Mouse (Mus musculus) adrenal gland, postnatal 36 days (tissue): ENCODE measurements around the gene Patj. TPM values are rescaled to one million over a fixed set of nuclear protein-coding genes. Genes with fewer than 3 reads are reported as not detected.
"Not testable (repeated sequence)": the region's sequence is repeated elsewhere in the genome, so short reads cannot be mapped to it uniquely, and the experiment has no call there.

Experiments used
- DNase-seq, 2 experiments: peaks; one replicate each; pipeline ENCODE4 v3.0.0; 2021; ENCODE audit warnings: mixed read lengths in 1 of 2
- total RNA-seq, 2 experiments: library from RNA; stranded (reverse); gene quantifications; 2 replicates each; pipeline ENCODE4 v1.2.3; 2021

Patj gene
- total RNA-seq, 2 experiments from 2014 or later, result 4.8 to 5.0 TPM

GRCm38 (mm10) chr4:98577275-98577674, 181.7 kb downstream of the Patj start:
- peak; percentile 13 to 25 for DNase-seq

GRCm38 (mm10) chr4:98577957-98578541, 182.5 kb downstream of the Patj start:
- DNase-seq, result no peak

- DNase-seq, result no peak
Observed at GRCm38 (mm10) chr4:98581456-98581855, 185.9 kb downstream of the Patj start.

- no peak for DNase-seq
Observed at GRCm38 (mm10) chr4:98584023-98584422, 188.4 kb downstream of the Patj start.

- no peak for DNase-seq
Observed at GRCm38 (mm10) chr4:98586303-98586702, 190.7 kb downstream of the Patj start.

- no peak for DNase-seq
Observed at GRCm38 (mm10) chr4:98587686-98588085, 192.1 kb downstream of the Patj start.

- DNase-seq, result no peak
Observed at GRCm38 (mm10) chr4:98593961-98594360, 198.4 kb downstream of the Patj start.

GRCm38 (mm10) chr4:98598546-98598971, 203.0 kb downstream of the Patj start:
- DNase-seq, result no peak

GRCm38 (mm10) chr4:98599358-98599757, 203.8 kb downstream of the Patj start:
- DNase-seq, result no peak

- DNase-seq, result no peak
Observed at GRCm38 (mm10) chr4:98603131-98603530, 207.5 kb downstream of the Patj start.

GRCm38 (mm10) chr4:98610501-98610900, 214.9 kb downstream of the Patj start:
- no peak for DNase-seq

GRCm38 (mm10) chr4:98614395-98614794, 218.8 kb downstream of the Patj start:
- no peak for DNase-seq

GRCm38 (mm10) chr4:98619199-98619598, 223.6 kb downstream of the Patj start:
- DNase-seq, result no peak

GRCm38 (mm10) chr4:98620986-98621784, 225.6 kb downstream of the Patj start:
- DNase-seq, result no peak

- no peak for DNase-seq
Observed at GRCm38 (mm10) chr4:98622180-98622579, 226.6 kb downstream of the Patj start.

GRCm38 (mm10) chr4:98622996-98623673, 227.6 kb downstream of the Patj start:
- DNase-seq, result no peak

GRCm38 (mm10) chr4:98628286-98628685, 232.7 kb downstream of the Patj start:
- no peak for DNase-seq

GRCm38 (mm10) chr4:98629217-98629616, 233.6 kb downstream of the Patj start:
- DNase-seq, result not testable (repeated sequence)

GRCm38 (mm10) chr4:98635140-98635837, 239.7 kb downstream of the Patj start:
- DNase-seq, result no peak

- DNase-seq, result no peak
Observed at GRCm38 (mm10) chr4:98638731-98639130, 243.1 kb downstream of the Patj start.

- no peak for DNase-seq
Observed at GRCm38 (mm10) chr4:98653650-98654049, 258.1 kb downstream of the Patj start.

GRCm38 (mm10) chr4:98654419-98654821, 258.8 kb downstream of the Patj start:
- no peak for DNase-seq
